Mouse (Mus musculus) thymus, postnatal 36 days (tissue): ENCODE data around the gene Pirb.

Experiments used
- DNase-seq, 2 experiments: peaks; one replicate each; pipeline ENCODE4 v3.0.0; 2022; ENCODE audit warnings: mixed read lengths in 2 of 2

Pirb gene

GRCm38 (mm10) chr7:3692382-3692986, 27.7 kb downstream of the Pirb start, which contains the start of gene Tsen34:
TSS of gene Tsen34 (plus strand) at chr7:3692863.
- DNase-seq, result no peak

- no peak for DNase-seq
These were observed 28.3 kb downstream of the Pirb start for GRCm38 (mm10) chr7:3691919-3692318.

- DNase-seq, result no peak
These were observed 34.6 kb downstream of the Pirb start for GRCm38 (mm10) chr7:3685400-3686187.

GRCm38 (mm10) chr7:3684698-3685097, 35.5 kb downstream of the Pirb start:
- no peak for DNase-seq

- DNase-seq, result no peak
These were observed 36.2 kb downstream of the Pirb start for GRCm38 (mm10) chr7:3683908-3684550.

GRCm38 (mm10) chr7:3677342-3677741, 42.8 kb downstream of the Pirb start, which contains the start of gene Tmc4:
TSS of gene Tmc4 (minus strand) at chr7:3677553.
- peak in 1 of 2 experiments; percentile 8 for DNase-seq

GRCm38 (mm10) chr7:3676371-3676770, 43.8 kb downstream of the Pirb start:
- no peak for DNase-seq

- no peak for DNase-seq
These were observed 45.0 kb downstream of the Pirb start for GRCm38 (mm10) chr7:3675228-3675548.

GRCm38 (mm10) chr7:3674507-3675227, 45.5 kb downstream of the Pirb start:
- DNase-seq, result peak; percentile 79 to 82

GRCm38 (mm10) chr7:3666921-3667391, 53.2 kb downstream of the Pirb start:
- no peak for DNase-seq

GRCm38 (mm10) chr7:3665215-3666114, 54.7 kb downstream of the Pirb start, which contains the start of gene Leng1:
TSS of gene Leng1 (minus strand) at chr7:3665840.
- DNase-seq, result peak; percentile 88 to 92

GRCm38 (mm10) chr7:3664524-3665214, 55.5 kb downstream of the Pirb start:
- no peak for DNase-seq
